Mouse (Mus musculus): Measurements from ENCODE around the gene Ift20.
"Not testable (repeated sequence)": the region's sequence is repeated elsewhere in the genome, so short reads cannot be mapped to it uniquely, and the experiment has no call there.

The Ift20 gene

GRCm38 (mm10) chr11:78568827-78569226, 32.7 kb downstream of the Ift20 start:
- DNase-seq = no peak

- no peak for DNase-seq
These were observed 33.6 kb downstream of the Ift20 start for GRCm38 (mm10) chr11:78569806-78570205.

GRCm38 (mm10) chr11:78571441-78571840, 35.3 kb downstream of the Ift20 start:
- no peak for DNase-seq

DNA sequence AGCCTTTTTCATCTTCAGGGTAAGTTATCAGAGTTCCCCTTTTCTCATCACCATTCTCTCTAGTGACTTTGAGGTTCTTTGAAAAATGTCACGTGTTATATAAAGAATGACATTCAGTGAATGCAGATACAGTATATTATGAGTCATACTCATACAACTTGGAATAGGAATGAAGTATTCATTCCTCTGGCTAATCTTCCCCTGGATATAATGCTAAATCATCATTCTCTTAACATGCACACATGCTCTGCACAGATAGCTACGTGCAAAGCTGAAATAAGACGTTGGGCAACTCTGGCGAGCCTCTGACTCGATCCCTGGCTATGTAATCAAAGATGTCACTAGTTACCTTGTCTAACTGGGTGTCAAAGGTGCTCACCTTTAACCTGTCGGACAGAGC, 35.7 kb downstream of the Ift20 start:
- no peak for DNase-seq

GRCm38 (mm10) chr11:78574031-78574430, 37.9 kb downstream of the Ift20 start:
- not testable (repeated sequence) for DNase-seq

DNA sequence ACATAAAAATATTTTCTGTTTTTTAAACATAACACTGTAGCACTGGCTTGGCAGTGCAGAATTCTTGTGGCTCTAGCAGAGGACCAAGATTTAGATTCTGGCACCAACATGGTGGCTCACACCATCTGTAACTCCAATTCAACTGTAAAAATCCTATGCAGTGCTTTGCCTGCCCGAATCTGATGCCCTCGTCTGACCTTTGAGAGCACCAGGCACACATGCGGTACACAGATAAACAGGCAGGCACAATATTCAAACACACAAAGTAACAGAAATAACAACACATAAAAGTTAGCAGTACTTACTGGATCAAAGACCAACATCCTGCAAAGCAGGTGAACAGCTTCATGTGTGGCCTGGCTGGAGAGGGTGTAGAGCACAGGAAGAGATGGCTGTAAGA, 38.4 kb downstream of the Ift20 start:
- DNase-seq = no peak

- no peak for DNase-seq
These were observed 38.8 kb downstream of the Ift20 start for GRCm38 (mm10) chr11:78574975-78575374.

DNA sequence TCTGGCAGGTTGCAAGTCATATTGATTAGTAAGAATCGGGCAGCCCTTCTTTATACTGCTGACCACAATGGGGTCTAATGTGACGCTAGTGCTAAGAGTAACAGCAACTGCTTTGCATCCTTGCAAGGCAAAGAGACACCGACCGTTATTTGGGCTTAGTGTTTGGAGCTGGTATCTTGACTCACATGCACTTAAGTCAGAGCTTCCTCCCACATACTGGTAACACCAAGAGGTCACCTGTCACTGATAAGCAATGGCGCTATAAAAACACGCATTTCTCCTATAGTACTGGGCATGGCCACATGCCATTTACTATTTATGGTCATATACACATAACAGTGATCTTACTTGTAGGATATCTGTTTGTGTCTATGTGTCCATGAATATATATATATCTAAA, 46.7 kb downstream of the Ift20 start:
- DNase-seq = no peak

GRCm38 (mm10) chr11:78586099-78586498, 49.9 kb downstream of the Ift20 start:
- no peak for DNase-seq

GRCm38 (mm10) chr11:78587677-78588076, 51.5 kb downstream of the Ift20 start:
- not testable (repeated sequence) for DNase-seq
